Mouse (Mus musculus) embryonic fibroblast, embryonic 13.5 days (primary cell): ENCODE results near the gene Spag16. TPM values are rescaled to one million over a fixed set of nuclear protein-coding genes. Genes with fewer than 3 reads are reported as not detected.

Source experiments
- H3K27ac ChIP-seq: 2 replicates; pipeline ENCODE4 v1.5.1; 2012; ENCODE audit warnings: low read length, control low read depth, inconsistent platforms; ENCODE audit not compliant: insufficient read depth
- H3K4me1 ChIP-seq: 2 replicates; pipeline ENCODE4 v1.6.1; 2011; ENCODE audit warnings: low read length; ENCODE audit not compliant: control insufficient read depth, insufficient read depth
- H3K4me3 ChIP-seq: 2 replicates; pipeline ENCODE4 v1.5.1; 2011; ENCODE audit warnings: mild to moderate bottlenecking, control low read depth, low read length; ENCODE audit not compliant: insufficient read depth
- CTCF ChIP-seq: IDR thresholded peaks from 2 replicates; pipeline ENCODE4 v1.5.1; 2011; ENCODE audit warnings: mild to moderate bottlenecking, control low read depth, low read length, moderate library complexity, borderline replicate concordance; ENCODE audit not compliant: insufficient read depth
- POLR2A ChIP-seq: IDR thresholded peaks from 2 replicates; pipeline ENCODE4 v1.6.1; 2011; ENCODE audit warnings: low read depth, mild to moderate bottlenecking, control low read depth, low read length, moderate library complexity
- polyA plus RNA-seq: library from polyadenylated mRNA; stranded (reverse); fragments of >200 nt; gene quantifications from 2 replicates; pipeline ENCODE4 v1.2.4, GENCODE M21; 2011; ENCODE audit warnings: low read depth; ENCODE audit not compliant: missing spikeins, insufficient read length

The Spag16 gene
- polyA plus RNA-seq, 1 experiment, result not detected

DNA sequence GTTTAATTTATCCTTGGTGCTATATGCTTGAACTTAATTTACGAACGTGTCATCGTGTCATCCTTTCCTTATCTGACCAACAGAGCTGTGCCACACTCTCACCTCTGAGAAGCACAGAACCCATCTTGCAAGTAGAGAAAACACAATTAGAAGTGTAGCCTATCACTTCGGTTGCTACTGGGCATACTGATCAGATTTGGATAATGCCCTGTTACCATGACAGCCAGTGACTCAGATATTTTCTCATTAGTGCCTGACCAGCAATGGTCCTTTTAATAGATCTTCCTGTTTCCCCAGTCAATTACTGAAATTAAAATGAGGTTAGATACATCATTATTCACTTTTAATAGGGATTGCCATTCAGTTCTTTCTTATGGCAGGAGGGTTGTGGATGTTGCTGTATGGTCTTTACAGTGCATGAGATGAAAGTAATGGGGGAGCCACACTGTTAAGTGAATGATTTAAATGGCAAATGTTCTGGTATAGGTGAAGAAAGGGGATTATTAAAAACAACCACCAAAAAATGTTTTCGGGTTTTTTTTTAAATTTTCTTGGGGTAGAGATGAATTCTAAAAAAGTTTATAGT is 439.2 kb downstream of the Spag16 start:
- no peak for TF ChIP-seq POLR2A
- no peak for TF ChIP-seq CTCF
- H3K27ac ChIP-seq, result no peak overlapping the region

DNA sequence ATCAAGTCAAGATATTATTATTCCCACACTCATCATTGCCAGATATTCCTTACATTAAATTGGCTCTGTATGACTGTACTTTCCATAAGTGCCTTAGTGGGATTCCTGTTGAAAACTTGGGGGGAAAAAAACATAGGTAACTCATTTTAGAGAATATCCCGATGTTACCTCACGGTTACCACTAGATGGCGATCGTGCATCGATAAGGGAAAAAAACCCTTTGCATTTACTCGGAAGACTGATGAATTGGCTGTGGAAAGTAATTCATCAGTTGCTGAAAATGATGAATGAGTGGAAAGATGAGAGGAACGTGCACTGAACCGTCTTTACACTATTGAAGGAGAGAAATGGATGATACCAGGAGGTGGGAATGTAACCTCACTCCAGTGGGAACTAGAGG is 443.4 kb downstream of the Spag16 start:
- TF ChIP-seq CTCF (no peak), POLR2A (no peak)
- H3K27ac ChIP-seq, result no peak overlapping the region
- no peaks in the 10 kb centered on the region for H3K4me1 ChIP-seq
- no peak overlapping the region for H3K4me3 ChIP-seq

More for the DNA sequence above, 439.2 kb downstream of the Spag16 start:
- H3K4me1 ChIP-seq, result no peaks in the 10 kb centered on the region
- H3K4me3 ChIP-seq, result no peak overlapping the region

DNA sequence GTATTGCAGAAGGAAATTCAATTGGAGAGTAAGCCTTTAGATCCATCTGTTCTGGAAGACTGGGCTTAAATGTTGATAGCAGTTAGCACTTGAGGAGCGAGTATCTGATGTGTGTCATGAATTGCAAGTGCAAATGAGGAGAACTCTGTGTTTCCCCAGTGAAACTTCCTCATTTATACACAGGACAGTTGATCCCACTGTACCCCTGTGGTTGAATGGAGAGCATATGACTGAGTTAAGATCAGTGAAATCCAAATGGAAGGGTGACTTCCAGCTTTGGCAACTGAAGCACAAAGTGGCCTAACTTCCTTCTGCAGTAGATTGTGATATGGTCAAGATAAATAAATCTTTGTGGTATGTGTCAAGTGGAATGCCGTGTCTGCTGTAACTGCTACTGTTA is 446.0 kb downstream of the Spag16 start:
- TF ChIP-seq POLR2A (no peak), CTCF (no peak)
- no peak overlapping the region for H3K4me3 ChIP-seq
- no peak overlapping the region for H3K27ac ChIP-seq
- H3K4me1 ChIP-seq, result no peaks in the 10 kb centered on the region

DNA sequence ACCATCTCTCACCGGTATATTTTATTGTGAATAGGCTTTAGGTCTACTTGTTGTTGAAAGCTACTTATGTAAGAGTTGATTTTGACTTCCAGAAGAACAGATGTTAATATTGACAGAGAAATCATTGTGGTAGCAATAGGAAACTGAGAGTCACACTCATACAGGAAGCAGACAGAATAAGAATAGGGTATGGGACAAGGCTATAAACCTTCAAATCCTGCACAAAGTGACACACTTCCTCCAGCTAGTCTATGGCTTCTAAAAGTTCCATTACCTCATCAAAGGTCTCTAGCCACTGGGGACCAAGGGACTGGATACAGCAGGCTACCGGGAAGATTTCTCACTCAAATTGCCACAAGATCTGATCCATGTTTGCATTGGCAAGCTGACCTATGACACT is 452.5 kb downstream of the Spag16 start:
- H3K4me1 ChIP-seq, result no peaks in the 10 kb centered on the region
- H3K27ac ChIP-seq, result no peak overlapping the region
- TF ChIP-seq POLR2A (no peak), CTCF (no peak)
- no peak overlapping the region for H3K4me3 ChIP-seq

DNA sequence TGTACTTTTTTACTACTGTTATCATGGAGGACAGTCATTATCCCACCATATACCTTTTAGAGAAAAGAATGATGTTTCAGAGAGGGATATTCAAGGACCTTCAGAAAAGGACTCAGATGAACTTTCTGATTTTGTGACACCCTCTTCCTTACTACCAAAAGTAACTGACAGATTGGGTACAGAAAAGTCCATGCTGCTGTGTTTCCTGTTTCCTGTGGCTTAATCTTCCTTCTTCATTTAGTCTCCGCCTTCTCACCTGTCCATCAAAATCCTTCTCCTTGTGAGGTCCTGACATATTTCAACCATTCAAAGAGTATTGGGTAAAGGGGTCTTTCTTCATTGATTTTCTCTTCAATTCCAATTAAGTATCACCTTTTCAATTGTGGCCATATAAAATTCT is 456.6 kb downstream of the Spag16 start:
- H3K4me1 ChIP-seq, result no peaks in the 10 kb centered on the region
- H3K4me3 ChIP-seq, result no peak overlapping the region
- TF ChIP-seq CTCF (no peak), POLR2A (no peak)
- no peak overlapping the region for H3K27ac ChIP-seq

DNA sequence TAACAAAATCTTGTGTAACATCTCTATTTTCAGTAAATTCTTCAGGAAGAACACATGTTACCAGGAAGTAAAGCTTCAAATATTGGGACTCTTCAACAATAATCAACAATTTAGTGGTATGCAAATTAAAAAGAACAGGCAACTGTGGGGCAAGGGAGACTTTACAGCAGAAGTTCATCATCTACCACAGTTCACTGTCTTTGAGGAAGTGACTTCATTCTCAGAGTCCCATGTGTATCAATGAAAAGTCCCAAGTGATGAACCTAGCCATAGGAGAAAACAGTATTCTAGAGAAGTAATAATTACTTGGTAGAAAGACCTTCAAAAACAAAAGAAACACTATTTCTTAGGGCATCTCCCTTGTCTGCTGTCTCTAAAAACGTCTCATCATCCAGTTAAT is 457.4 kb downstream of the Spag16 start:
- no peaks in the 10 kb centered on the region for H3K4me1 ChIP-seq
- TF ChIP-seq CTCF, result no peak
- no peak for TF ChIP-seq POLR2A
- no peak overlapping the region for H3K4me3 ChIP-seq
- H3K27ac ChIP-seq, result no peak overlapping the region

DNA sequence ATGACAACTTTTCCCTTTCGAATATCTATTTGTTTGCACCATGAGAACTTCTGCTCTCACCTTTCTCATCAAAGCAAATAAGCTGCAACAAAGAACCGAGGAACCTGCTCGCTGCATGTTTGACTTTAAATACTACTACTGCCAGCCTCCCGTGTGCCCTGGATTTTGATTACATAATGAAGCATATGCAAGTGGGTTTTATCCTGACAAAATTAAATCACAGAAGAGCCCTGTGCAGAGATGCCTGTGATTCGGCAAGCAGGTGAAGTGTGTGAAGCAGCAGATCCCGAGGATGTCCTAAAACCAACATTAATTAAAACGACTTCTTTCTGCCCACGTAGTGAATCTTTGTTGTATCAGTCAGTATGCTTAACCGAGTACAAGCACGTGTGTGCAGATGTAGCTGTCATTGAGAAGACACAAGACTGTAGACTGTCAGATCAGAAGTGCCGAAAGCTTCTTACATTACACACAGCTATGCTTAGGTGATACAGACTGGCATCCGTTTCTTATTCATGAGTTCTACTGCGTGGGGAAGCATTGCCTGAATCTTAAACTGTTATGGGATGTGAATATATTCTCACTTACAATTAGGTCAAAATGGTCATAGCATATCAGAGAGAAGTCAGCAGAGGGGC is 489.5 kb downstream of the Spag16 start:
- H3K4me3 ChIP-seq, result no peak overlapping the region
- no peaks in the 10 kb centered on the region for H3K4me1 ChIP-seq
- no peak overlapping the region for H3K27ac ChIP-seq
- no peak for TF ChIP-seq CTCF

DNA sequence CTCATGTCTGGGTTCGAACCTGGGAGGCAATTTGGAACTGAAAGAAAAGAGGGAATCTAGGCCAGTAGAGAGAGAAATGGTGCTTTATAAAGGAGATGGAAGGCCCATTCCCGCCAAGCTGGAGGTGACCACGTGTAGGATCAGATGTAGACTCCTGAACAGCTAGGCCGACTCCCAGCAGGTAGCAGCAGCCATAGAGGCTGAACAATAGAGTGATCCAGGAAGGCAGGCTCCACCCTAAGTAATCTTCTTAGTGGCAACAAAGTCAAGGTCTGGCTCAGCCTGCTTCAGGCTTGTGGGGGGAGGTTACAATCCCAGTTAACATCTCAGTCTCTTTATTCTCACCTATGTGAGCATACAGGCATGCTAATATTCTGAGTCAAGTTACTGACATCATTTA is 494.2 kb downstream of the Spag16 start:
- TF ChIP-seq POLR2A (no peak), CTCF (no peak)
- Histone ChIP-seq H3K4me1 (no peaks in the 10 kb centered on the region), H3K4me3 (no peak overlapping the region), H3K27ac (no peak overlapping the region)

DNA sequence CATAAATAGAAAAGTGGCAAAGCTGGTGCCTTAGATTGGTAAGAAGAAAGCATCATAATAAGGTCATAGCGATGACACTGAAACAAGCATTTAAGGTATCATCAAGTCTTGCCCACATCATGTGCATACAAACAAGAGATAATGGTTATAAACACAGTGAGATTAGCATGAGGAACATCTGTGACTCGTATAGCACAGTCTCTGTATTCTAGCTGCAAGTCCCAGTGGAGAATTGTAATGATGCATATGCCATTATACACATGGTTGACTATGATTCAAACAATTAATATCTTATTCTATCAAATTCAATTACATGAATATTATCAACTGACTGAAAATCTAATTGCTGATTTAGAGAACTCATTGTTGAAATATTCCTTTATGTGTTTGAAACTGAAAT is 519.4 kb downstream of the Spag16 start:
- TF ChIP-seq POLR2A (no peak), CTCF (no peak)
- no peaks in the 10 kb centered on the region for H3K4me1 ChIP-seq
- H3K27ac ChIP-seq, result no peak overlapping the region
- no peak overlapping the region for H3K4me3 ChIP-seq

DNA sequence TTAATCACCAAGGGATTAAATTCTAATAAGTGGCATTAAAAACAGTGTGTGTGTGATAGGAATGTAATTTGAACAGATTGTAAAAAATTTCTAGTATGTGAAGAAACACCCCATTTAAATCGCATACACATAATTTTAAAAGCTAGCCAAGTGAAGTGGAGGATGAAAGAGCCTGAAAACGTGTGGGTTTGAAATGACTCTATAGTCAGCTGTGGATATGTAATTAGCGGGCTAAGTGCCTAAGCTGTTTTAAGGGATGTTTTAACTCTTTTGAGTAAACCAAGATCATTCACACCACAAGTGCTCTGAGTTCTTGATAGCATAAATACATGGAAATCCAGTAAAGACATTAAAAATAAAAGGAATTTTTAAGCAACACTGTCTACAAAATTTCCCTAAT is 524.6 kb downstream of the Spag16 start:
- no peak overlapping the region for H3K27ac ChIP-seq
- no peak for TF ChIP-seq CTCF
- TF ChIP-seq POLR2A, result no peak
- no peaks in the 10 kb centered on the region for H3K4me1 ChIP-seq

More for the DNA sequence above, 524.6 kb downstream of the Spag16 start:
- no peak overlapping the region for H3K4me3 ChIP-seq
